Mouse (Mus musculus) liver, postnatal 0 days (tissue): Measurements from ENCODE around the gene Zfp638. TPM values are rescaled to one million over a fixed set of nuclear protein-coding genes. Genes with fewer than 3 reads are reported as not detected.
A peak's percentile ranks its signal among the peaks of the same experiment; 100 is the strongest.
"Not testable (repeated sequence)": the region's sequence is repeated elsewhere in the genome, so short reads cannot be mapped to it uniquely, and the experiment has no call there.

ENCODE experiments used
- ATAC-seq: fragments of 200-750 bp; cut with Nextera tagmentation; 2 replicates; pipeline ENCODE4 v1.8.0; 2017; ENCODE audit warnings: mild to moderate bottlenecking, moderate library complexity
- DNase-seq: peaks from one replicate; pipeline ENCODE4 v3.0.0-alpha.2; 2016
- H3K27ac ChIP-seq: fragments of 300-500 bp; sonication (generic); 2 replicates; pipeline ENCODE4 v1.5.1; 2014; ENCODE audit warnings: antibody characterized with exemption, moderate library complexity, mild to moderate bottlenecking, low read depth
- H3K27me3 ChIP-seq: fragments of 300-500 bp; sonication (generic); 2 replicates; pipeline ENCODE4 v1.6.1; 2014; ENCODE audit warnings: low read length, control low read depth, mixed read lengths; ENCODE audit not compliant: insufficient read depth
- H3K36me3 ChIP-seq: fragments of 300-500 bp; sonication (generic); replicated peaks from 2 replicates; pipeline ENCODE4 v1.6.1; 2014; ENCODE audit warnings: mild to moderate bottlenecking, control low read depth, low read length, moderate library complexity, mixed read lengths; ENCODE audit not compliant: insufficient read depth
- H3K4me1 ChIP-seq: fragments of 300-500 bp; sonication (generic); 2 replicates; pipeline ENCODE4 v1.6.1; 2014; ENCODE audit warnings: antibody characterized with exemption, mild to moderate bottlenecking, control low read depth; ENCODE audit not compliant: insufficient read depth
- H3K4me2 ChIP-seq: fragments of 300-500 bp; sonication (generic); 2 replicates; pipeline ENCODE4 v1.6.1; 2014; ENCODE audit warnings: low read depth, mild to moderate bottlenecking, low read length, moderate library complexity, mixed read lengths
- H3K4me3 ChIP-seq: fragments of 300-500 bp; sonication (generic); 2 replicates; pipeline ENCODE4 v1.5.1; 2014; ENCODE audit warnings: low read depth, low read length
- H3K9ac ChIP-seq: fragments of 300-500 bp; sonication (generic); replicated peaks from 2 replicates; pipeline ENCODE4 v1.6.1; 2014; ENCODE audit warnings: mild to moderate bottlenecking, moderate library complexity
- H3K9me3 ChIP-seq: fragments of 300-500 bp; sonication (generic); 2 replicates; pipeline ENCODE4 v1.6.1; 2016; ENCODE audit warnings: mild to moderate bottlenecking, control low read depth, low read length, mixed read lengths
- CTCF ChIP-seq: sonication (generic); IDR thresholded peaks from 2 replicates; pipeline ENCODE4 v1.5.1; 2016; ENCODE audit warnings: antibody characterized with exemption, low read depth
- EP300 ChIP-seq: IDR thresholded peaks from 2 replicates; pipeline ENCODE4 v1.6.1; 2016; ENCODE audit warnings: antibody characterized with exemption, low read depth, mild to moderate bottlenecking
- WGBS: fragments of 180-500 bp; shearing (Covaris S2); extraction: QIAGEN DNeasy Blood & Tissue Kit; methylation state at CpG from one replicate; pipeline ENCODE4 v1.1.7; 2014; ENCODE audit not compliant: insufficient replicate concordance; 5-methylcytosine and 5-hydroxymethylcytosine counted together
- polyA plus RNA-seq: library from polyadenylated mRNA; unstranded; fragments of >200 nt; fragmentation: Nextera tagmentation; extraction: Ambion mirVana; gene quantifications from 2 replicates; pipeline ENCODE4 v1.2.1, GENCODE M21; 2015

Gene Zfp638
- polyA plus RNA-seq, 1 experiment from 2014 or later, result 12.0 TPM

- WGBS, result 18% methylated on average over 4 of the region's 4 CpGs
- DNase-seq, result no peak
- Histone ChIP-seq H3K4me2 (peak overlapping the region; percentile 45; the same call in 1 of the 2 replicates), H3K4me3 (no peak overlapping the region), H3K36me3 (no peaks in the 10 kb centered on the region), H3K27me3 (peaks cover 17% of the 10 kb centered on the region), H3K4me1 (no peaks in the 10 kb centered on the region; the same call in 1 of the 2 replicates), H3K27ac (peak overlapping the region; percentile 22; the same call in 1 of the 2 replicates), H3K9ac (no peak overlapping the region), H3K9me3 (no peaks in the 10 kb centered on the region)
- TF ChIP-seq CTCF (no peak), EP300 (no peak)
- peak; percentile 53; the same call in 1 of the 2 replicates for ATAC-seq
Observed at GRCm38 (mm10) chr6:84020002-84020401, 153.1 kb downstream of the Zfp638 start.

GRCm38 (mm10) chr6:84021990-84022389 lies 155.1 kb downstream of the Zfp638 start:
- ATAC-seq (no peak), DNase-seq (no peak)
- no peaks in the 10 kb centered on the region for H3K36me3 ChIP-seq
- H3K9ac ChIP-seq, result no peak overlapping the region
- no peak overlapping the region for H3K4me2 ChIP-seq
- no peaks in the 10 kb centered on the region; the same call in 1 of the 2 replicates for H3K4me1 ChIP-seq
- 74% methylated on average over 3 of the region's 3 CpGs for WGBS
- no peaks in the 10 kb centered on the region for H3K9me3 ChIP-seq
- no peak overlapping the region for H3K27ac ChIP-seq
- H3K27me3 ChIP-seq, result peaks cover 17% of the 10 kb centered on the region
- H3K4me3 ChIP-seq, result no peak overlapping the region
- no peak for TF ChIP-seq CTCF
- TF ChIP-seq EP300, result no peak

GRCm38 (mm10) chr6:84025636-84026035 lies 158.7 kb downstream of the Zfp638 start:
- WGBS, result 69% methylated on average over 3 of the region's 3 CpGs

GRCm38 (mm10) chr6:84028791-84029190 lies 161.9 kb downstream of the Zfp638 start:
- no peaks in the 10 kb centered on the region for H3K4me1 ChIP-seq
- no peaks in the 10 kb centered on the region for H3K27me3 ChIP-seq
- H3K36me3 ChIP-seq, result no peaks in the 10 kb centered on the region
- no peak for DNase-seq
- H3K27ac ChIP-seq, result no peak overlapping the region
- TF ChIP-seq CTCF, result no peak
- TF ChIP-seq EP300, result no peak
- H3K9ac ChIP-seq, result no peak overlapping the region
- no peak overlapping the region for H3K4me3 ChIP-seq
- ATAC-seq, result no peak
- no peak overlapping the region for H3K4me2 ChIP-seq
- H3K9me3 ChIP-seq, result no peaks in the 10 kb centered on the region

More at GRCm38 (mm10) chr6:84025636-84026035, 158.7 kb downstream of the Zfp638 start:
- Histone ChIP-seq H3K4me2 (no peak overlapping the region), H3K27me3 (no peaks in the 10 kb centered on the region), H3K36me3 (no peaks in the 10 kb centered on the region), H3K9me3 (no peaks in the 10 kb centered on the region), H3K27ac (no peak overlapping the region), H3K4me3 (no peak overlapping the region), H3K9ac (no peak overlapping the region), H3K4me1 (no peaks in the 10 kb centered on the region)
- TF ChIP-seq CTCF (no peak), EP300 (no peak)
- DNase-seq, result no peak
- no peak for ATAC-seq

DNA sequence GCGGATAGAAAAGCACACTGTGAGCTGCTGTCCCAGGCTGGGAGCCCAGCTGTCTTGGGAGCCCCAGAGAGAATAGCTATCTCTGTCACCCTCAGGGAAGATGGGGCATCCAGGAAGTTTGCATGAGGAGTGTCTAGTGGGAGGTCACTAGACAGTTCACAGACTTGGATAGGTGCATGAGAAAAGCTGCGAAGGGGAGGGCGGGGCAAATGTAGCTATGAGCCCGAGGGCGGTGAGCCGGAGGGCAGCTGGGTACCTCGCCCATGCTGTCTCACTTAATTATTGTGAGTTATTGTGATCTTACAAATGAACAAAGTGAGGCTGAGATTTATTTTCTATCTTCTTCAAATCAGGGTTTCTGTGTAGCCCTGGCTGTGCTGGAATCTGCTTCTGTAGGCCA lies 162.9 kb downstream of the Zfp638 start:
- Histone ChIP-seq H3K4me2 (no peak overlapping the region), H3K36me3 (no peaks in the 10 kb centered on the region), H3K4me1 (no peaks in the 10 kb centered on the region), H3K9me3 (no peaks in the 10 kb centered on the region), H3K27me3 (no peaks in the 10 kb centered on the region), H3K27ac (no peak overlapping the region), H3K9ac (no peak overlapping the region), H3K4me3 (no peak overlapping the region)
- DNase-seq (no peak), ATAC-seq (no peak)
- TF ChIP-seq CTCF, result no peak
- TF ChIP-seq EP300, result no peak
- WGBS, result 87% methylated on average over 7 of the region's 7 CpGs

DNA sequence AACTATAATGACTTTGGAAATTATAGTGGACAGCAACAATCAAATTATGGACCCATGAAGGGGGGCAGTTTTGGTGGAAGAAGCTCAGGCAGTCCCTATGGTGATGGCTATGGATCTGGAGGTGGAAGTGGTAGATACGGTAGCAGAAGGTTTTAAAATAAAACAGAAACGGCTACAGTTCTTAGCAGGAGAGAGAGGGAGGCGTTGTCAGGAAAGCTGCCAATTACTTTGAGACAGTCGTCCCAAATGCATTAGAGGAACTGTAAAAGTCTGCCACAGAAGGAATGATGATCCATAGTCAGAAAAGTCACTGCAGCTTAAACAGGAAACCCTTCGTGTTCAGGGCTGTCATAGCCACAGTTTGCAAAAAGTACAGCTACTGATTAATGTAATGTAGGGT lies 165.6 kb downstream of the Zfp638 start:
- H3K27me3 ChIP-seq, DNase-seq, H3K4me2 ChIP-seq, H3K27ac ChIP-seq, ATAC-seq, H3K9ac ChIP-seq, H3K36me3 ChIP-seq, H3K4me3 ChIP-seq, H3K4me1 ChIP-seq, H3K9me3 ChIP-seq: not testable (repeated sequence)
- WGBS, result 52% methylated on average over 5 of the region's 5 CpGs

Other genes with a start within 250 kb of the Zfp638 start
- 72.5 and 75.0 TPM in 2 replicates for gene Clec4f, start 210.9 kb upstream of the Zfp638 start, polyA plus RNA-seq
- 1.3 and 1.6 TPM in 2 replicates for gene Cd207, start 189.3 kb upstream of the Zfp638 start, polyA plus RNA-seq
- not detected in 2 replicates for gene Vax2, start 155.8 kb upstream of the Zfp638 start, polyA plus RNA-seq
- not detected in 2 replicates for gene Atp6v1b1, start 124.1 kb upstream of the Zfp638 start, polyA plus RNA-seq
- not detected in 2 replicates for gene Ankrd53, start 104.5 kb upstream of the Zfp638 start, polyA plus RNA-seq
- gene Tex261, start 91.3 kb upstream of the Zfp638 start, polyA plus RNA-seq, result 68.3 and 74.9 TPM in 2 replicates
- 20.4 and 20.9 TPM in 2 replicates for gene Nagk, start 72.1 kb upstream of the Zfp638 start, polyA plus RNA-seq
- 2.9 and 3.7 TPM in 2 replicates for gene Paip2b, start 35.4 kb upstream of the Zfp638 start, polyA plus RNA-seq
- 2.0 and 2.7 TPM in 2 replicates for gene Dysf, start 141.5 kb downstream of the Zfp638 start, polyA plus RNA-seq